Mouse (Mus musculus): Measurements from ENCODE around the gene Gfpt1.
"Not testable (repeated sequence)": the region's sequence is repeated elsewhere in the genome, so short reads cannot be mapped to it uniquely, and the experiment has no call there.

Gene Gfpt1

GRCm38 (mm10) chr6:87042337-87043130, at the start of gene Gfpt1:
TSS of gene Gfpt1 (plus strand) at chr6:87042846.
- peak; percentile 96 for DNase-seq (ENCODE audit: low read depth)

- no peak for DNase-seq (ENCODE audit: low read depth)
Measured at GRCm38 (mm10) chr6:86994254-86994653, 48.4 kb upstream of the Gfpt1 start.

- no peak for DNase-seq (ENCODE audit: low read depth)
Measured at GRCm38 (mm10) chr6:86996629-86997307, 45.9 kb upstream of the Gfpt1 start.

GRCm38 (mm10) chr6:86997360-86997759, 45.3 kb upstream of the Gfpt1 start:
- DNase-seq (ENCODE audit: low read depth) = no peak

GRCm38 (mm10) chr6:87001995-87002394, 40.7 kb upstream of the Gfpt1 start:
- no peak for DNase-seq (ENCODE audit: low read depth)

- peak; percentile 87 for DNase-seq (ENCODE audit: low read depth)
Measured at GRCm38 (mm10) chr6:87002521-87003055, 40.1 kb upstream of the Gfpt1 start.

GRCm38 (mm10) chr6:87004099-87004498, 38.5 kb upstream of the Gfpt1 start:
- no peak for DNase-seq (ENCODE audit: low read depth)

- DNase-seq (ENCODE audit: low read depth) = no peak
Measured at GRCm38 (mm10) chr6:87005577-87005976, 37.1 kb upstream of the Gfpt1 start.

- no peak for DNase-seq (ENCODE audit: low read depth)
Measured at GRCm38 (mm10) chr6:87008887-87009286, 33.8 kb upstream of the Gfpt1 start, which contains the start of gene Nfu1. TSS of gene Nfu1 (plus strand) at chr6:87009236.

- peak; percentile 95 for DNase-seq (ENCODE audit: low read depth)
Measured at GRCm38 (mm10) chr6:87009692-87010328, 32.8 kb upstream of the Gfpt1 start.

GRCm38 (mm10) chr6:87016916-87017315, 25.7 kb upstream of the Gfpt1 start:
- DNase-seq (ENCODE audit: low read depth) = peak; percentile 79

- DNase-seq (ENCODE audit: low read depth) = no peak
Measured at GRCm38 (mm10) chr6:87018874-87019273, 23.8 kb upstream of the Gfpt1 start.

- no peak for DNase-seq (ENCODE audit: low read depth)
Measured at GRCm38 (mm10) chr6:87021791-87022190, 20.9 kb upstream of the Gfpt1 start.

- DNase-seq (ENCODE audit: low read depth) = no peak
Measured at GRCm38 (mm10) chr6:87026980-87027379, 15.7 kb upstream of the Gfpt1 start.

GRCm38 (mm10) chr6:87028881-87029280, 13.8 kb upstream of the Gfpt1 start:
- DNase-seq (ENCODE audit: low read depth) = no peak

- DNase-seq (ENCODE audit: low read depth) = not testable (repeated sequence)
Measured at GRCm38 (mm10) chr6:87031310-87031709, 11.3 kb upstream of the Gfpt1 start.

GRCm38 (mm10) chr6:87032401-87032800, 10.2 kb upstream of the Gfpt1 start:
- DNase-seq (ENCODE audit: low read depth) = no peak

GRCm38 (mm10) chr6:87034395-87034794, 8.3 kb upstream of the Gfpt1 start:
- DNase-seq (ENCODE audit: low read depth) = no peak

- DNase-seq (ENCODE audit: low read depth) = peak; percentile 61
Measured at GRCm38 (mm10) chr6:87037826-87038620, 4.6 kb upstream of the Gfpt1 start.

GRCm38 (mm10) chr6:87039161-87039560, 3.5 kb upstream of the Gfpt1 start:
- no peak for DNase-seq (ENCODE audit: low read depth)

GRCm38 (mm10) chr6:87040971-87041370, 1.7 kb upstream of the Gfpt1 start:
- peak; percentile 85 for DNase-seq (ENCODE audit: low read depth)

GRCm38 (mm10) chr6:87041431-87041830, 1.2 kb upstream of the Gfpt1 start:
- DNase-seq (ENCODE audit: low read depth) = no peak

All from naive thymus-derived CD4-positive, alpha-beta T cell, adult 2 months (primary cell).